Mouse (Mus musculus) kidney, embryonic 16.5 days (tissue): ENCODE results near the gene Spsb4. TPM values are rescaled to one million over a fixed set of nuclear protein-coding genes. Genes with fewer than 3 reads are reported as not detected.

Experiments
- ATAC-seq: fragments of 200-750 bp; cut with Nextera tagmentation; 2 replicates; pipeline ENCODE4 v1.8.0; 2017; ENCODE audit warnings: moderate TSS enrichment; ENCODE audit not compliant: low FRiP score, low TSS enrichment
- H3K27ac ChIP-seq: fragments of 300-500 bp; sonication (generic); 2 replicates; pipeline ENCODE4 v1.5.1; 2014; ENCODE audit warnings: low read length
- H3K27me3 ChIP-seq: fragments of 300-500 bp; sonication (generic); 2 replicates; pipeline ENCODE4 v1.6.1; 2014; ENCODE audit warnings: low read length, control low read depth, mixed read lengths; ENCODE audit not compliant: insufficient read depth
- H3K36me3 ChIP-seq: fragments of 300-500 bp; sonication (generic); 2 replicates; pipeline ENCODE4 v1.6.1; 2014; ENCODE audit warnings: low read length, control low read depth, mixed read lengths; ENCODE audit not compliant: insufficient read depth
- H3K4me1 ChIP-seq: fragments of 300-500 bp; sonication (generic); 2 replicates; pipeline ENCODE4 v1.6.1; 2014; ENCODE audit warnings: low read length, control low read depth, mixed read lengths; ENCODE audit not compliant: insufficient read depth
- H3K4me2 ChIP-seq: fragments of 300-500 bp; sonication (generic); replicated peaks from 2 replicates; pipeline ENCODE4 v1.6.1; 2014; ENCODE audit warnings: low read depth, low read length
- H3K4me3 ChIP-seq: fragments of 300-500 bp; sonication (generic); 2 replicates; pipeline ENCODE4 v1.5.1; 2014; ENCODE audit warnings: mild to moderate bottlenecking, low read length
- H3K9ac ChIP-seq: fragments of 300-500 bp; sonication (generic); replicated peaks from 2 replicates; pipeline ENCODE4 v1.6.1; 2014; ENCODE audit warnings: low read length
- H3K9me3 ChIP-seq: fragments of 300-500 bp; sonication (generic); 2 replicates; pipeline ENCODE4 v1.6.1; 2016; ENCODE audit warnings: low read length, control low read depth
- WGBS: fragments of 180-500 bp; shearing (Covaris S2); extraction: QIAGEN DNeasy Blood & Tissue Kit; methylation state at CpG from one replicate; pipeline ENCODE4 v1.1.7; 2014; 5-methylcytosine and 5-hydroxymethylcytosine counted together
- polyA plus RNA-seq: library from polyadenylated mRNA; unstranded; fragments of >200 nt; fragmentation: Nextera tagmentation; extraction: Ambion mirVana; gene quantifications from 2 replicates; pipeline ENCODE4 v1.2.1, GENCODE M21; 2015

The Spsb4 gene
- polyA plus RNA-seq, 1 experiment from 2014 or later: 66.6 TPM

GRCm38 (mm10) chr9:96916620-96917538 is 101.8 kb downstream of the Spsb4 start:
- H3K27ac ChIP-seq: no peak overlapping the region
- H3K4me1 ChIP-seq: no peaks in the 10 kb centered on the region
- H3K27me3 ChIP-seq: no peaks in the 10 kb centered on the region
- WGBS: 40% methylated on average over 27 of the region's 27 CpGs
- H3K36me3 ChIP-seq: no peaks in the 10 kb centered on the region
- no peak overlapping the region for H3K4me3 ChIP-seq
- no peak overlapping the region for H3K9ac ChIP-seq
- H3K4me2 ChIP-seq: no peak overlapping the region
- H3K9me3 ChIP-seq: peaks cover 7% of the 10 kb centered on the region
- peak; percentile 86 for ATAC-seq

GRCm38 (mm10) chr9:96916076-96916475 is 102.6 kb downstream of the Spsb4 start:
- H3K9ac ChIP-seq: no peak overlapping the region
- 40% methylated on average over 7 of the region's 7 CpGs for WGBS
- no peaks in the 10 kb centered on the region for H3K27me3 ChIP-seq
- H3K4me3 ChIP-seq: no peak overlapping the region
- no peak overlapping the region for H3K27ac ChIP-seq
- no peak for ATAC-seq
- no peaks in the 10 kb centered on the region for H3K4me1 ChIP-seq
- H3K9me3 ChIP-seq: peaks cover 7% of the 10 kb centered on the region
- H3K4me2 ChIP-seq: no peak overlapping the region
- H3K36me3 ChIP-seq: no peaks in the 10 kb centered on the region

GRCm38 (mm10) chr9:96914851-96915250 is 103.8 kb downstream of the Spsb4 start:
- Histone ChIP-seq H3K27ac (no peak overlapping the region), H3K36me3 (no peaks in the 10 kb centered on the region), H3K9ac (no peak overlapping the region), H3K4me2 (no peak overlapping the region), H3K4me1 (no peaks in the 10 kb centered on the region), H3K4me3 (no peak overlapping the region), H3K27me3 (no peaks in the 10 kb centered on the region), H3K9me3 (peaks cover 6% of the 10 kb centered on the region)
- ATAC-seq: no peak
- 67% methylated on average over 6 of the region's 6 CpGs for WGBS

GRCm38 (mm10) chr9:96914005-96914404 is 104.6 kb downstream of the Spsb4 start:
- no peak overlapping the region for H3K9ac ChIP-seq
- no peak overlapping the region for H3K4me2 ChIP-seq
- H3K36me3 ChIP-seq: no peaks in the 10 kb centered on the region
- 84% methylated on average over 3 of the region's 3 CpGs for WGBS
- H3K4me1 ChIP-seq: no peaks in the 10 kb centered on the region
- no peak for ATAC-seq
- H3K9me3 ChIP-seq: no peaks in the 10 kb centered on the region
- H3K4me3 ChIP-seq: no peak overlapping the region
- H3K27ac ChIP-seq: no peak overlapping the region
- H3K27me3 ChIP-seq: no peaks in the 10 kb centered on the region

GRCm38 (mm10) chr9:96909503-96909902 is 109.1 kb downstream of the Spsb4 start:
- H3K4me2 ChIP-seq: no peak overlapping the region
- H3K4me3 ChIP-seq: no peak overlapping the region
- WGBS: 76% methylated on average over 1 of the region's 1 CpGs
- H3K9me3 ChIP-seq: no peaks in the 10 kb centered on the region
- no peak overlapping the region for H3K27ac ChIP-seq
- no peak for ATAC-seq
- no peaks in the 10 kb centered on the region for H3K27me3 ChIP-seq
- H3K36me3 ChIP-seq: no peaks in the 10 kb centered on the region
- no peaks in the 10 kb centered on the region for H3K4me1 ChIP-seq
- no peak overlapping the region for H3K9ac ChIP-seq

- Histone ChIP-seq H3K9ac (no peak overlapping the region), H3K36me3 (no peaks in the 10 kb centered on the region), H3K4me3 (no peak overlapping the region), H3K27ac (no peak overlapping the region), H3K27me3 (no peaks in the 10 kb centered on the region), H3K9me3 (no peaks in the 10 kb centered on the region), H3K4me1 (no peaks in the 10 kb centered on the region), H3K4me2 (no peak overlapping the region)
- 78% methylated on average over 2 of the region's 2 CpGs for WGBS
- ATAC-seq: no peak
Observed at GRCm38 (mm10) chr9:96908737-96909136, 109.9 kb downstream of the Spsb4 start.

GRCm38 (mm10) chr9:96904360-96905355 is 114.0 kb downstream of the Spsb4 start:
- Histone ChIP-seq H3K9ac (no peak overlapping the region), H3K4me2 (no peak overlapping the region), H3K27me3 (no peaks in the 10 kb centered on the region), H3K9me3 (no peaks in the 10 kb centered on the region), H3K27ac (no peak overlapping the region), H3K4me1 (no peaks in the 10 kb centered on the region), H3K36me3 (no peaks in the 10 kb centered on the region), H3K4me3 (no peak overlapping the region)
- WGBS: 55% methylated on average over 7 of the region's 7 CpGs
- no peak for ATAC-seq

GRCm38 (mm10) chr9:96899717-96900116 is 118.9 kb downstream of the Spsb4 start:
- Histone ChIP-seq H3K9ac (no peak overlapping the region), H3K4me1 (no peaks in the 10 kb centered on the region), H3K27ac (no peak overlapping the region), H3K36me3 (no peaks in the 10 kb centered on the region), H3K9me3 (no peaks in the 10 kb centered on the region), H3K4me3 (no peak overlapping the region), H3K27me3 (no peaks in the 10 kb centered on the region), H3K4me2 (no peak overlapping the region)
- WGBS: 82% methylated on average over 5 of the region's 5 CpGs
- no peak for ATAC-seq

- no peaks in the 10 kb centered on the region for H3K4me1 ChIP-seq
- H3K27ac ChIP-seq: no peak overlapping the region
- ATAC-seq: no peak
- no peak overlapping the region for H3K4me3 ChIP-seq
- H3K9ac ChIP-seq: no peak overlapping the region
- no peaks in the 10 kb centered on the region for H3K27me3 ChIP-seq
- no peak overlapping the region for H3K4me2 ChIP-seq
- no peaks in the 10 kb centered on the region for H3K9me3 ChIP-seq
- no peaks in the 10 kb centered on the region for H3K36me3 ChIP-seq
Observed at GRCm38 (mm10) chr9:96899004-96899403, 119.6 kb downstream of the Spsb4 start.
